Mouse (Mus musculus) cerebellum, adult 11 months (tissue): ENCODE data around the gene Shroom1.

Experiments used
- DNase-seq: peaks from one replicate; pipeline ENCODE4 v3.0.0; 2022

The Shroom1 gene

GRCm38 (mm10) chr11:53516775-53517627, 60.0 kb downstream of the Shroom1 start:
- no peak for DNase-seq
